Mouse (Mus musculus) urinary bladder, postnatal 14 days (tissue): ENCODE results near the gene Rgl1.

Experiments used
- DNase-seq: peaks from one replicate; pipeline ENCODE4 v3.0.0; 2021; ENCODE audit warnings: low spot score

The Rgl1 gene

DNA sequence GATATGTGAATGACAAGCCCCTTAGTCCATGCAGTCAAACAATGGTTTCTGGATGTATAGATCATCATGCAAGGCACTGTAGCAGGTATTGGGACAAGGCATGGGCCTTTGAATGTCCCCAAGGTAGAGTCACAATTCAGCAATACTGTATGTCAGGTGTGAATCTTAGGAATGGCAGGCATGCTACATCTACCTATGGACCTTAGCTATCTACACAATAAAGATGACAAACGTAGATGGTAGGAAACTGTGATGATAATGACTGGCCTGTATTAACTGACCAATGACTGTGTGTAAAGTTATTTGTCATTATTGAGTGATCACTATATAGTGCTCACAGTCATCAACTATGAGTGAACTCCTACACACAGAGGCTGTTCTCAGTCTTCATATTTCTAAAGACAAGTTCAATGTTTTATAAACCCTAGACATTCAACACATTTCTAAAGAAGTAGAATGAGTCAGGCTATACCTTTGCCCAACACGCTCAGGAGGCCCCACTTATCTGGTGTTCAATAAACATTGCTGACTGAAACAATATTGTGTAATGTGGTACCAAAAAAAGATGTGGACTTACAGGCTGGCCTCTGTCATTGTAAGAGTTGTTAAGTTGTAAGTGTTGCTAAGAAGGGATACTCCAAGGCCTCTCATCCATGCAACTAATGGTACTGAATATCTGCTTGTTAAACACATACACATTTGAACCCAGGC lies 222.5 kb downstream of the Rgl1 start:
- DNase-seq: no peak

DNA sequence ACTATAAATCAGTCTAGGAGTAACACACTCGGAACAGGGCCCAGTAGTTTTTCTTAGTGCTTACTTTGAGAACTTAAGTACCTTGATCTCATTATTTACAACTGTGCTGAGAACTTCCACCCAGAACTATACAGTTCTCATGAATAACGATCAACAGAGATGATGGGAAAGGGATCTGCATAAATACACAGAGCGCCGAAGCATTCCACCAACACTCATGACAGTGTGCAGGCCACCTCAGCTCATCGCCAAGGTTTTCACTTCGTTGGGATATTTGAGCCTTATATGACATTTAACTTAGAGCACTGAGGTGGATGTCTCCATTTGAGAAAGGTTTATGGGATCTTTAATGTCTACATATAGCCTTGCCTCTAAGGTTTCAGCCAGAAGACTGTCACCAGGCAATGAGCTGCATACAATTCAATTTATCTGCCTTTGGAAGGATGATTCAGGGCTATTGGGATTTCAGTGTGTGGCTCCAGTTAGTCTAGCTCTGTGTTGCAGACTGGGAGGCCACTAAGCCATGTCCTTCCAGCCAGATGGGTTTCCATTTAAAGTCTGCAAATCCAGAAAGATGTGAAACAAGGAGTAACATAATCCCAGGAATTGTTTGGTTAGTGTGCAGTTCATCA lies 223.3 kb downstream of the Rgl1 start:
- no peak for DNase-seq

DNA sequence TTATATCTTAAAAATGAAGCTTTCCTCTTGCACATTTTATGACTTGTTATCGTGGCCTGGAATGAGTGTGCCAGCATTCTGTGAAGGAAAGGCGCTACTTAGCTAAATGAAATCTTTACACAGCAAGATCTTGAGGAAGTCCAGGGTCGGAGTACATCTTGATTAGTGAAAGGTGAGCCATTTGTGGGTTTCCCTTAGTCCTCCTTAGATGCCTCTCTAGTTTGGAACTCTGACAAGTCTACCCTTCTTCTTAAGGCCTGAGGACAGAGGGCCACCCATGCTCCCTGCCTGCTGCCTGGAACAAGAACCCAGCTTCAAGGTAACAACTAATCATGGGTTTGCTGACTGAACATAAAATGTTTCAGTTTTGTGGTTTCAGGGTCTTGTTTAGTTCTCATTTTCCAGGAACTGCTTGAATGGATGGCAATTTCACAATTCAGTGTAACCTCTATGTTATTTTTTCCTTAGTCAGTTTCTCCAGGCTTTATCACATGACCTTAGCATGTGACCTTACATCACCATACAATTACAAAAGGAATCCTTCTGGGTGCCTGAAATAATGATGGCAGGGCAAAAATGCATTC lies 225.8 kb downstream of the Rgl1 start:
- DNase-seq: no peak

DNA sequence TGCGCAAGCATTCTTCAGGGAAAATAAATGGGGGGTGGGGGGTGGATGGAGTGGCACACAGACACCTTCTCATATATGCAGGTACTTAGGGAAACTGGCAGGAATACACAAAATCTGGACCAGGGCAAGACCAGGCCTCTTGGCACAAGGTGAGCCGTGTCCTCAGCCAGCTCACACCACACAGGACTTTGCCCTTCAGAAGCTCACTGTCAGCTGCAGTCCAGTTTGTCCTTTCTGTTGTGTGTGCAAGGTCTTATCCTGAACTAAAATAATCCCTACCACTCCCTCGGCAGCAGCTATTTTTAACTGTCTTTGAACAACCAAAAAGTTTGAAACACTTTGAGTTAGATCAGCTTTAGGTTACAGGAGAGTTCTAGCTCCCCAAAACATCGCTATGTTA lies 227.3 kb downstream of the Rgl1 start:
- DNase-seq: no peak

DNA sequence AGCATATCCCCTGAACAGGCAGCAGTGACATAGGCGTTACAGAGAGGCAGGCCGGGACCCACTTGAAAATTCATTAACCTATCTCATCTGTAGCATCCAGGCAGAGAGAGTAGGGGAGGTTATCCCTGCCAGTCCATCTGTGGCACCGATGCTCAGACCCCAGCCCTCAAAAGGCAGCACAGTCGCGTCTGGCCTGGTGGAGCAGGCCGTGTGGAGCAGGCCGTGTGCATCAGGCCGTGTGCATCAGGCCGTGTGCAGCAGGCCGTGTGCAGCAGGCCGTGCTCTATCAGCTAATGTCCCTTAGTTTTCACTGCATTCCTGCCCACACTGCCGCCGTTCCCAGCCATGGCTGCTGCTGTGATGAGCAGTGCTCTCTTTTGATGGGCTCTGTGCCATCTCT lies 229.0 kb downstream of the Rgl1 start:
- no peak for DNase-seq

DNA sequence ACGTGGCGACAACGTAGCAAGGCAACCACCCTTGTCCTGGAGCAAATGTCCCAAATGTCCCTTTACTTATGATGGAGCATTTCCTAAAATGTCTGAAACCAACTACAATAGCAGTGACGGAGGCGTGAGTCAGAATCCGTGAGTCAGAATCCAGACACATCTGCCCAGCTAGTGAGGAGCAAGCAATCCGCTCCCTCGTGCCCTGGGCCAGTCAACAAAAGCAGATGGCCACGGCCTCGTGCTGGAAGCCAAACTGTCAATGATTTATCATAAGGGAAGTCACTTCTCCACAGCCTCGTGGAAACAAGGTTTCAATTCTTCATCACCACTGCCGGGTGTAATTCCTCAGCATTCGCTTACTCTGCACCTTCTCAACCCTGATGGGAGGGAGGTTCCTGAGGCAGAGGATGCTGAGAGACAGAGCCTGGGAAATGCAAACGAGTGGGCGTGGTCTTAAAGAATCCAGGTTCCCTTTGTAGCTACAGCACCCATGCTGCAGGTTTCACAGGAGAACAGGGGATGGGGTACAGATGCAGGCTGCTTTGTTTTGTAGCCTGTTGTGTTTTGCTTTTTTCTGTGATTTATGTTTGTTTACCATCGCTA lies 229.6 kb downstream of the Rgl1 start:
- no peak for DNase-seq

DNA sequence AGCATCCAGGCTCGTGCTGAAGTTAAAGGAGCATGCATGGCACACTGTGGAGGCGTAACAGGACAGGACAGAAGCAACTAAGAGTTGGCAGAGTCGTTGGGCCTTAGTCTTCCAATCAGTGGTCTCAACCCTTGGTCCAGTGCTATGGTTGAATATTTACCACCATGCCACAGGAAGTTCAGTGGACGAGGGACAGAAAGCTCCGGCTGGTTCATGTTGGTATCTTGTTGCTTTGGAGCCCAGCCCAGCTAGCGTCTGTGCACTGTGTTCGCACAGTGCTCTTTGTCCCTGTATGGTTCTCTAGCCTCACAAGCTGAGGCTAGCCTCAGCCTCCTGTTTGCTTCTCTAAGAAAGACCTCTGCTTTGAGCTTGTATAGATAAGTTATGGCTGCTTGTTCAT lies 231.6 kb downstream of the Rgl1 start:
- no peak for DNase-seq

DNA sequence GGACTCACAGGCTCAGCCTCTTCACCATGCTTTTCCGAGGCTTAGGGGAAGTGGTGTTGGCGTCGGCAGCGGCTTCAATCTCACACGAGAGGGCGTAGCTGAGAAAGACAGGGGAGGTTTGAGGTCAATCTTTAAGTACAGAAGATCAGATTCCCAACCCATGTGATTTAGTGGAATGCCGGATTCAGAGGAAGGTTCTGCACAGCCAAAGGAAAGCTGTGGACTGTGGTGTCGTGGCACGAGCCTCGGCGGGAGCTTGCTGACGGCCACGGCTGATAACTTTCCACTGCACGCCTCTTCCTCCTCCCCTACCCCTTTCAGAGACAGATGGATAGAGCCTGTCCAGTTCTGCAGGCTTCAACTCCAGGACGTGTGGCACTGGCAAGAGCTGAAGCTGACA lies 234.7 kb downstream of the Rgl1 start:
- DNase-seq: no peak

DNA sequence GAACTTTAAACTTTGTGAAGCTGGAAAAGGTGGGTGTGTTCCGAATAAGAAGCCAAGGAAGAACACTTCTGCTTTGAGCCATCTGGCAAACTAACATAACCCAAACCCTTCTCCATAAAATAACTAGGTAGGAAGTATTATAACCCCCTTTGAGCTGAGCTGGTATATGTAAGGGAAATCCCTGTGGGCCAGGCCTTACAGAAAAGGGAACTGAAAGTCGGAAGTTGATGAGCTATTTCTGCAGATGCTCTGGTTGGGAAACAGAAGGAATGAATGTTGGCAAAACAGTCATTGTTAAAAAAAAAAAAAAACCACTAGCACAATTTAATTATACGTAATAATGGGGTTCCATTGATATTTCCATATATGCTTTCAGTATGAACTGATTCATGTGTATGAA lies 237.4 kb downstream of the Rgl1 start:
- DNase-seq: no peak

DNA sequence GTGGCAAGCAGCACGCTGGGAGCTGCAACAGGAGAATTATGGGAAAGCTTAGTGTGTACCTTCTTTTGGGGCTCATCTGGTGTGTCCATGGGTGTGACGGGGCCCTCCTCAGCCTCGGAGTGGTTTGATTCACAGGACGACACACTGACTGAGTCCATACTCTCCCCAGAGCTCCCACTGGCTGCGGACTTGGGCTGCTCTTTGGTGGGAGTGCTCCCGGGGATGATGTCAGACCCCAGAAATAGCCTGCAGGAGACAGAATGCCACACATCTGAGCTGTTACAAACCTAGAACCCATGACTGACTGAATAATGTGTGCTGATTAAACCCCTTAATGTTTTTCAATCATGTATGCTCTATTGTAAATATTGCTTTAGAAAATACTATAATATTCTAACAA lies 237.9 kb downstream of the Rgl1 start:
- no peak for DNase-seq

DNA sequence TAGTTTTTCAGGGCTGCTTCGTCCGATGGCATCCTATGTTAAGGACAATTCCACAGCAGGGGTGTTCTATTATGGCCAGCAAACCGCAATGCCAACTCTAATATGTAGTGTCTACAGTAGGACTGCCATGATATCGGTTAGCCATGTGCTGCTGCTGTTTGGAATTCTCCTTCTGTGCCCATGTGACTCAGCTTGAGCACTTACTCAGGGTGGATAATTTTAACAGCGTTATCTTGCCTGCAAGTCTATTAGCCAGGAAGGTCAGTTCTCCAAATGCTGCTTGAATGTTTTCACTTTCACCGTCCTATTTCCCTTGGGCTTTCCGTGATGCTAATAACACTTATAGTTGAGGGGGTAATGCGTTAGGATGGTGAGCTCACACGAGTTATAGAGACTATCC lies 240.0 kb downstream of the Rgl1 start:
- no peak for DNase-seq

DNA sequence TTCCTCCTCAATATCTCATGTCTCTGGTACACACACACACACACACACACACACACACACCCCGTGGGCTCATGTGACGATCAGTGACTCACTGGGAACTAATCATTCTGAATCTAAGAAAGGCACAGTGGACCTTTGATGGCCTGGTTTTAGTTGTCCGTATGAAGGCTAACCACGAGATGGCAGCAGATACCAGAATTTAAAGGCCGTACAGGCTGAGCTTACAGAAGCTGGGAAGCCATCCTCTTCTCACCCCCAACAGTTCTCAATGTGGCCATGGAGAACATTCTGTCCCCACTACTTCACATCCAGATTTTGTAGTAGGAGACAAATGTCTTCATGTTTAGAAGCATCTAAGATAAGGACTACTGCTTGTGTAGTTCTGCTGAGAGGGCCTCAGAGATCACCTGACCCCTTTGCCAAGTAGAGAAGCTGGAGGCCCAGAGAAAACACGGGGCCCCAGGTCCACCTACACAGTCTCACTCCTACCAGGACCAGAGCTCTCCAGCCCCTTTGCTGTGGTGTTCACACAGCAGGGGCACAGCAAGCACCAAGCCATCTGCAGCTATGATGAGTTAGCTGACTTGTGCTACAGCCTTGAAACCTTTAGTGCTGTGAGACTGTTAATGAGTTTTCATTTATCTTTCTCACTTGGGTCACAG lies 241.0 kb downstream of the Rgl1 start:
- DNase-seq: peak; percentile 76

DNA sequence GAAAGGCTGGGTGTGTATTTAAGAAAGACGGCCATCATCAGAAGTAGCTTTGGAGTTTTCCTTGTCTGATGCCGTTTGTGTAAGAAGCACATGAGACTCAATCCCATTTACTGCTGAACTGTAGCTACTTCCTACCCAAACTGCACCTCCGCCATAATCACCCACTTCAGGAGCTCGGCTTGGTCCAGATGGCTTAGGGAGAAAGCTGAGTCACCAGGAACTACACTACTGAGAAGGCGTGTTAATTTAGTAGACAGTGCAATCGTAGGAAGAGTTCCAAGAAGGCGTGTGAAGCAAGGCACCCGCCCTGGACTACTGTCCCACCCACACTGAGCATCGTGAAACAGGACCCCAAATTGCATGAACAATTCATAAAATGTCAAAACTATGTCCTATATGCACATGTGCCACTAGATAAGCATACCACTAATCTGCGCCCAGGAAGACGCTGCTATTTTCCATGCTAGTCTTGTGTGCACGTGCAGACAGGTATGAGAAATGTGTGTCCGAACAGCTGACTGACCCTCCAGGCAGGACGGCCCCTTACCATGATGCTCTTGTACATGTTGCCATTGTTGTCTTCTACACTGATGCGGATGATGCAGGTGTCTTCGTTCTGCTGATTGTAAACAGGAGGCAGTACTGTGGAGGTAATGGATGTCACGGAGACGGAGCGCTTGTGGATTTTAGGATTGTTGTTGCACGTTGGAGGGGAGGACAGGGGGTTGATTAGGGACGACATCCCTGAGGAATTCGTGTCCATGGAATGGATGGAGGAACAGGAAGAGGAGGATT lies 241.9 kb downstream of the Rgl1 start:
- DNase-seq: no peak

DNA sequence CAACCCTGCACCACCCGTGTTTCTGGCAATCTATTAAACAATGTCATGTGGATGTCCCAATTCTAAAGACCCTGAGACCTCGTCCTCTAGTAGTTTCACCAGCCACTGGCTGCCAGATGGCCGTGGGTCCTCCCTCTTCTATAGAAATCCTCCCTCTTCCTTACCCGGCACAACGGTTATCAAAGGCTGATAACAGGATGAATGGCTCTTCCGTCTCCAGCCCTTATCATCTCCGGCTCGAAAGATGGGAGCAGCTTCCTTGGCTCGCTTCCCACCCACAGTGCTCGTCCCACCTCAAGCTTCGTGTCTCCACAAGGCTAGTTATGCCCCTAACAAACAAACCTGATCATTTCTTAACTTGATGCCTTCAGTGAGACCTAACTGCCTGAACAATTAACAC lies 242.9 kb downstream of the Rgl1 start:
- no peak for DNase-seq

DNA sequence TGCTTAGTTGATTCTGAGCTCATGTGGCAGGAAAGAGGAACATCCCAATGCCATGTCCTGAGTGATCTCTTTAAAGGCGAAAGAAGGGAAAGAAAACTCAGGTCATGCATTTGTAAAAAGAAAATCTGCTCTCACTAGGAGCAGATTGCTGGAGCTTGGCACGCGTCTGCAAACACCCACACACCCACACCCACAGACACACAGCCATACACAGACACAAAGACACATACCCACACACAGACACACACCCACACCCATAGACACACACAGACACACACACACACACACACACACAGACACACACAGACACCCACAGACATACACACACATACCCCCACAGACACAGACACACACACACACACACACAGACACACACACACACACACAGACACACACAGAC lies 243.9 kb downstream of the Rgl1 start:
- DNase-seq: no peak

DNA sequence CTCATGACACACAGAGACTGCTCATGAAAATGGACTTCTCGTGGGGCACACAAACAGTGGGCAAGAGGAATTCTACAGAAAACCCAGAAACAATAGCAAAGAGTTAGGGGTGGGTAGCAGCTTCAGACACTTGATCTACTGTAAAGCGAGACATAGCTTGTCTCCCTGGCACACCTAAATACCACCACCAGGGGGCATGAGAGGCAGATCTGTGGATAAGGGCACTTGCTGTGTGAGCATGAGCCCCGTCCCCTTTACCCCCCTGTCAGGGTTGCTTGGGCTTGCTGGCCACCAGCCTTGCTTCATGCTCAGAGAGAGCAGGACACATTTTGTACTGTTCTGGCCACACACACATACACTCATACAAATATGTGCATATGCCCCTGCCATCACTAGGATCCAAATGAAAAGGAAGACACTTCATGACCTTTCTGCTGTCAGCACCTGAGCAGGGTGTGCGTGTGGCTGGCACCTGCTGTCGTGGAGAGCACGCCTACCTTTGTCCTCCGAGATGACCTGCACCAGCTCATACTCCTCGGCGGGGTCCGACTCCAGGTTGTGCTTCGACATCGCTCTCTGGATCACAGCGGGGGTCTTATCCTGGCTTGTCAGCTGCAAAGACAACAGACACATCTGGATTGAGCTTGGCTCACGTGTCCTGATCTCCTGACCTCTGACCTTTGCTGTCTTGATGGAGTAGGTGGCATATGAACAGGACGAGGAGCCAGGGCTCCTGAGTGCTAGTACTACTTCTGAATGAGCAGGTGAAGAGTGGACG lies 245.2 kb downstream of the Rgl1 start:
- peak; percentile 63 for DNase-seq

DNA sequence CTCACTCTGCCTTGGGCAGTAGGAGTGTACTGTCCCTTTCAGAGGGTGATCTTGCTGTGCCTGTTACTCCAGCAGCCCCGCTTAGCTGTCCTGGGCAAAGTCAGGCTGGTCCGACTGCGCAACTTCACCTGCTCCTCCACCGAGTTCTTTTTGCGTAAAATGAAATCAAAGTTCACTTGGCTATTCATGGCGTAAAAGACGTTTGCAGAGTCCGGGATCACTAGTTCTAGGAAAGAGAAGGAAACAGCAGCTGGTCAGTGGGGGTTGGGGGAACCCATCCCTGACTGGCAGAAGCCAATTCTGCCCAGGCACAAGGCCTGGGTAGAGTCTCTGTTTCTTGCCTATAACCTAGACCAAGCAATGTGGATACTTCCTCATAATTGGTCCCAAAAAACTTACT lies 247.2 kb downstream of the Rgl1 start:
- DNase-seq: no peak

DNA sequence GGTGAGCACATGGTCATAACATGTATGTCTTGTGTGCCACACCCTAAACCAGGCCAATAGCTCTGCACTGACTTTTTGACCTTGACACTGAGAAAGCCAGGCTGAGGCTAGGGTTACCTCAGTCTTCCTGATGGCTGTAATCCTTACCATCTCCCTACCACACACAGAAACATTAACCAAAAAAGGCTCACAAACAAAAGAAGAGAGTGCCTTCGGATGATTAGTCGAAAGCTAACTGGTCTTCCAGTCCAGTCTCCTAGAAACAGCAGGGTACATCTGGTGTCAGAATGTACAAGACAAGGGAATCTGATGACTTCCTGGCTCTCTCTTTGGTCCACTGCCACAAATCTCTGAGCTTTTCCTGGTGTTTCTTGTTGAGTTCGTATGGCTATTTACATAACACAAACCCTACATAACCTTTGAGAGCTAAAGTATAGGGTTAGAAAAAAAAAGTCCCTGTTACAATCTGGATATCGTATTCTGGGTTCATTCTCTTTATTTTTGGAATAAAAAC lies 249.0 kb downstream of the Rgl1 start:
- no peak for DNase-seq

DNA sequence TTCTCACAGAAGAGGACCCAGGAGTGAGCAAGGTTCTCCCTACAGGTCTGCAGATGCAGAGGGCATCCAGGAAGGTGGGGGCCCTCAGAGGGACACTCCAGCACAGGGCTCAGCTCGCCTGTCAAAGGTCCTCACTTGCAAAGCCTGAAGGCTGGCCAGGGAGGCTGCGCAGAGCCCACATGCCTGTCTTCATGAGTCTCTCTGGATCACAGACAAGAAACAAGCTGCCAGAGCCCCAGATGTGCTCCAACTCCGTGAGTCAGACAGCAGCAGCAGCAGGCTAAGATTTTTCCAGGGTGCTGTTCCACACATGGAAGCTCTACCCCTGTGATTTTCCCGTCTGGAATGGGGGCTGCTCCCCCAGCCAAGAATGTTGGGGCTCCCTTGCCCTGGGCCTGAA lies 251.9 kb downstream of the Rgl1 start:
- DNase-seq: no peak

DNA sequence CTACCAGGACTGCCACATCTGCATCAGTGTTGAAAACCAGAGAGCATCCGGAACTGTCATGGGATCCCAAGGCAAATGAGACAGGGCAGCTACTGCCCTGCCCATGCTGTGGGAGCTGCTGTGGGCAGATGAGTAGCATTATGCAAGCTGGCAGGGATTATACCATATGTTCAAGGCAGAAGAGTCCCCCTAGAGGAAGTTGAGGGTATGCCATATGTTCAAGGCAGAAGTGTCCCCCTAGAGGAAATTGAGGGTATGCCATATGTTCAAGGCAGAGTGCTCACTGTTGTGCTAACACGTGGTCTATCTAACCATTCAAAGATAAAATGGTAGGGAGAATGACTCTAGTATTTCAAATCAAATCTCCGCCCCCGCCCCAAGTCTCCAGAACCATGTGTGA lies 254.9 kb downstream of the Rgl1 start:
- no peak for DNase-seq
